Mouse (Mus musculus): ENCODE measurements around the gene Slc2a8. TPM values are rescaled to one million over a fixed set of nuclear protein-coding genes. Genes with fewer than 3 reads are reported as not detected.

Slc2a8 gene
- polyA plus RNA-seq, 1 experiment from 2014 or later, result 11.2 TPM

DNA sequence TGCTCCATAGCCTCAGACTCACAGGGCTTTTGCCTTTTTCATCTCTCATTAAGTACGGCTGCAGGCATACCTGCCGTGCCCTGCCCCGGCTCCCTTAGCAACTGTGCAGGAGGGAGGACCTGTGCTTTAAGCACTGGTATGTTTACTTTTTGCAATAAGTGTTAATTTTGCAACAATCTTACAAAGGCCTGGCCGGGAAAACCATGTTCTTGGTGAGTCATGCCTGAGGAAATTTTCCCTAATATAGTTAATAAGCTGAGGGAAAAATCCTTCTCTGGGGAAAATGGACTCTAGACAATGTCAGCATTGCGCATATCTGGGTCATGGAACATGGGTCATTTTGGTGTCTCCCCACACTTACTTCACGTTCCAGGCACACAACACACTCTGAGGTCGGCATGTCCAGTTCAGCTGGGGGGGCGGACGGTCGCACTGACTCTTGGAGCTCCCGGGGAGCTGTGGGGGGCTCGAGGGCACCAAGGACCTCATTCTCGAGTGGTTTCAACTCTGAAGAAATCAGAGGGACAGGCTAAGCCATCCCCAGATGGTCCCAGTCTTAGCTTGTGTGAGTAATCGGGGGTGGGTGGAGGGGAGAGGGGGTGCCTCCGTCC is 54.2 kb downstream of the Slc2a8 start:
- Histone ChIP-seq H3K9ac (no peak overlapping the region), H3K9me3 (replicated peaks) (no peaks in the 10 kb centered on the region), H3K27ac (no peak overlapping the region), H3K4me2 (no peak overlapping the region), H3K4me3 (no peak overlapping the region), H3K27me3 (replicated peaks) (no peaks in the 10 kb centered on the region), H3K4me1 (no peaks in the 10 kb centered on the region; the same call in 1 of the 2 replicates), H3K36me3 (peaks cover 17% of the 10 kb centered on the region)
- WGBS (ENCODE audit: insufficient replicate concordance), result 73% methylated on average over 15 of the region's 15 CpGs
- no peak for ATAC-seq

DNA sequence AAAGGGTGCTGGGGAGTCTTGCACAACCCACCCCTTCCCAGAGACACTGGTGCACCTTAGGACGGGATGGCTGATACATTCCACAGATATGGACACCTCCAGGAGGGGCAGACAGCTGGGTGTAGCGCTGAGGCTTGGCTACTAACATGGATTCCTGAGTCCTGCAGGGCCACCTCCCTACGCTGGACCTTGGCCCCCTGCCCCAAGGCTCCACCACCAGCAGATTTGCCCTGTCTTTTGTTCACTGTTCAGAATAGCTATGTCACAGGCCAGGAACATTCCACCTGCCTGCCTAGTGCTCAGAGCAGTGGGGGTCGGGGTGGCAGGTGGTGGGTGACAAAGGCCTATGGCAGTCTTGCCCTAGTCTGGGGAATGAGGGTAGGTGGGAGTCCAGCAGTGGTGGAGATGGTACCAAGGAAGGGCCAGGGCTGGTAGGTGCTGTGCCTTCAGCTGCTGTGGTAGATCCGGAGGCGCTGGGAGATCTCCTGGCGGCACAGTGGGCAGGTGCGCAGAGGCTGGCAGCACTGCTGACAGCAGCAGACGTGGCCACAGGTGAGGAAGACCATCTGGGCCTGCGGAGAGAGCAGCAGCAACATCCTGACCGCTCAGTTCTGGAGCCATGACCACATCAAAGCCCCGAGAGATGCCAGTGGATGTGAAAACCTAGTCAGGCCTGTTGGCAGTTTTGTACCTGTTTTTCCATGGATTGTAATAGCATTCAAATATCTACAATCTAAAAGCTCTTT is 55.4 kb downstream of the Slc2a8 start:
- Histone ChIP-seq H3K4me1 (no peaks in the 10 kb centered on the region; the same call in 1 of the 2 replicates), H3K9ac (no peak overlapping the region), H3K4me2 (no peak overlapping the region), H3K9me3 (replicated peaks) (no peaks in the 10 kb centered on the region), H3K27ac (no peak overlapping the region), H3K36me3 (peaks cover 26% of the 10 kb centered on the region), H3K27me3 (replicated peaks) (no peaks in the 10 kb centered on the region), H3K4me3 (no peak overlapping the region)
- ATAC-seq, result no peak
- 78% methylated on average over 12 of the region's 12 CpGs for WGBS (ENCODE audit: insufficient replicate concordance)

DNA sequence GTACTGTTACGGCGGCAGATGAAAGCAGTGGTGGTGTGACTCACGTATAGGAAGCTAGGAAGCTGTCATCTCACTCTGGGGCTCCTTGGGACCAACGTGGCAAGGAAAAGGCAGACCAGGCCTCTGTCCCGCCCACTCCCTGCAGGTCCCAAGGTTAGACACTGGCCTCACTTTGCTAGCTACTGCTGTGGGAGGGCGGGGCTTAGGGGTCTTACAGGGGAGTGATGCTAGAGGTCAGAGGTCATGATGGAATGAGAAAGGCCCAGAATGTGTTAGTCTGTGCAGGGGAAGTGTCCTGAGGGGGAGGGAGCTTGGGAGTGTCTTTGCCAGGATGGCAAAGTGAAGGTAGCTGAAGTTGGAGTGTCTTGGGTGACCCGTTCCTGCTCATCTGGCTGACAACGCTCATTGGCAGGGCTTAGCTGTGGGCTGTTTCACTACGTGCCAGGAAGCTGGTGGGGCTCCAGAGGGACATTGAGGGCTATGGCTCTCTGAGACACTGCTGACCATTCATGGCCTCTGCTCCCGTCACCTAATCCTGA is 57.5 kb downstream of the Slc2a8 start:
- Histone ChIP-seq H3K36me3 (peaks cover 42% of the 10 kb centered on the region), H3K4me3 (no peak overlapping the region), H3K27me3 (replicated peaks) (no peaks in the 10 kb centered on the region), H3K9ac (no peak overlapping the region), H3K4me2 (no peak overlapping the region), H3K27ac (no peak overlapping the region), H3K4me1 (no peaks in the 10 kb centered on the region), H3K9me3 (replicated peaks) (no peaks in the 10 kb centered on the region)
- WGBS (ENCODE audit: insufficient replicate concordance), result 72% methylated on average over 10 of the region's 10 CpGs
- ATAC-seq, result no peak

DNA sequence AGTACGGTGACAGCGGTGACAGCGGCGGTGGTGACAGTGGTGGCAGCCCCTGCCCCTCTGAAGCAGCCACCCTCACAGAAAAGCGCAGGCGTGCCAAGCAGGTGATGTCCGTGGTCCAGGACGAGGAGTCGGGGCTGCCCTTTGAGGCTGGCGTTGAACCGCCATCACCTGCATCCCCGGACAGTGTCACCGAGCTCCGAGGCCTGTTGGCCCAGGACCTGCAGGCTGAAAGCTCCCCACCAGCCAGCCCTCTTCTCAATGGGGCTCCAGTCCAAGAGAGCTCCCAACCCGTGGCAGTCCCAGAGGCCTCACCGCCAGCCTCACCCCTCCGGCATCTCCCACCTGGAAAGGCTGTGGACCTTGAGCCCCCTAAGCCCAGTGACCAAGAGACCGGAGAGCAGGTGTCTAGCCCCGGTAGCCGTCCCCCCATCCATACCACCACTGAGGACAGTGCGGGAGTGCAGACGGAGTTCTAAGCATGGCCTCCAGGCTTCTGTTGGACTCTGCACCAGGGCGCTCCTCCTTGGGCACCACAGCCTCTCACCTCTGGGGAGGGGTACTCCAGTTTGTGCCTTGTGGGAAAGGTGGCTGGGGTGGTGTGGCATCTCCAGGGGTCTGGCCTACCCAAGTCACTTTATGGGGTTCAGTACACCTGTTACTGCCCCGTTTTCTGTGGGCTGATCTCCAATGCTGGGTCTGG is 58.2 kb downstream of the Slc2a8 start:
- Histone ChIP-seq H3K4me2 (no peak overlapping the region), H3K27ac (no peak overlapping the region), H3K4me1 (no peaks in the 10 kb centered on the region), H3K9me3 (replicated peaks) (no peaks in the 10 kb centered on the region), H3K27me3 (replicated peaks) (no peaks in the 10 kb centered on the region), H3K4me3 (no peak overlapping the region), H3K9ac (no peak overlapping the region), H3K36me3 (peaks cover 47% of the 10 kb centered on the region)
- WGBS (ENCODE audit: insufficient replicate concordance), result 86% methylated on average over 24 of the region's 24 CpGs
- no peak for ATAC-seq

Other genes starting within 250 kb of the Slc2a8 start
- not detected in 2 replicates for gene 6330409D20Rik, start 241.1 kb downstream of the Slc2a8 start, polyA plus RNA-seq (2016; fragmentation: Nextera tagmentation; extraction: Ambion mirVana)
- gene Tor2a, start 224.8 kb downstream of the Slc2a8 start, polyA plus RNA-seq (2016; fragmentation: Nextera tagmentation; extraction: Ambion mirVana), result 35.9 and 36.6 TPM in 2 replicates
- gene Ttc16, start 206.4 kb downstream of the Slc2a8 start, polyA plus RNA-seq (2016; fragmentation: Nextera tagmentation; extraction: Ambion mirVana), result 0.12 and 0.26 TPM in 2 replicates
- 3.3 and 3.5 TPM in 2 replicates for gene Ptrh1, start 206.3 kb downstream of the Slc2a8 start, polyA plus RNA-seq (2016; fragmentation: Nextera tagmentation; extraction: Ambion mirVana)
- 0.44 and 0.54 TPM in 2 replicates for gene Cfap157, start 197.7 kb downstream of the Slc2a8 start, polyA plus RNA-seq (2016; fragmentation: Nextera tagmentation; extraction: Ambion mirVana)
- gene Stxbp1, start 134.8 kb downstream of the Slc2a8 start, polyA plus RNA-seq (2016; fragmentation: Nextera tagmentation; extraction: Ambion mirVana), result 5.8 and 5.9 TPM in 2 replicates
- 11.9 and 12.4 TPM in 2 replicates for gene Fam129b, start 106.0 kb downstream of the Slc2a8 start, polyA plus RNA-seq (2016; fragmentation: Nextera tagmentation; extraction: Ambion mirVana)
- gene Rpl12, start 20.5 kb downstream of the Slc2a8 start, polyA plus RNA-seq (2016; fragmentation: Nextera tagmentation; extraction: Ambion mirVana), result 171 and 174 TPM in 2 replicates
- gene Lrsam1, start 20.5 kb downstream of the Slc2a8 start, polyA plus RNA-seq (2016; fragmentation: Nextera tagmentation; extraction: Ambion mirVana), result 3.5 and 4.4 TPM in 2 replicates
- gene Garnl3, start 149.6 kb upstream of the Slc2a8 start, polyA plus RNA-seq (2016; fragmentation: Nextera tagmentation; extraction: Ambion mirVana), result 2.1 and 2.3 TPM in 2 replicates
- gene Angptl2, start 234.0 kb upstream of the Slc2a8 start, polyA plus RNA-seq (2016; fragmentation: Nextera tagmentation; extraction: Ambion mirVana), result 5.0 and 5.2 TPM in 2 replicates

Data from liver, embryonic 12.5 days (tissue).